Mouse (Mus musculus): ENCODE data around the gene Ddah1. TPM values are rescaled to one million over a fixed set of nuclear protein-coding genes. Genes with fewer than 3 reads are reported as not detected.

Gene Ddah1
- total and polyA plus RNA-seq, 3 experiments, result 4.5 to 5.9 (median 5.4) TPM

DNA sequence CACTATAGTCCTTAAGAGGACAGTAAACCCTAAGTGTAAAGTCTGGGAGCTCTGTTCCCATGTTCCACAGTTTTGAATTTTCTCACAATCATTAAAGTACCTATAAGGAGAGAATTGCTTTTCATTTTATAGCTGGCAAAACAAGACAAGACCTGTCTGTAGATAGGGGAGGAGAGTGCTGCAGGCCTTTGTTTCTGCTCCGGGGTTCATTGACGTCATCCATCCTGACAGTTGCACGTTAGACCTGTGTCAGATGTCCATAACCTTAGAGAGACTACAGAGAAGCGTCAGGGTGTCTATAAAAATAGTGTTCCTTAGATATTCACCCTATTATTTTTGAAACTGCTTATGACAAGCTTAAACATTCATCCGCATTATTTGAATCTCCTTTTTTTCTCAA is 167.0 kb downstream of the Ddah1 start:
- Histone ChIP-seq H3K79me2 (replicated peaks; ENCODE audit: control insufficient read depth, insufficient read depth, low read length) (peaks cover 5% of the 10 kb centered on the region), H3K36me3 (ENCODE audit: control insufficient read depth, insufficient read depth, low read length) (peaks cover 8% of the 10 kb centered on the region), H3K9ac (ENCODE audit: low read depth, low read length) (no peak overlapping the region), H3K4me3 (peak overlapping the region; percentile 85), H3K4me1 (ENCODE audit: control insufficient read depth, insufficient read depth, low read length) (peaks cover 12% of the 10 kb centered on the region), H3K27me3 (ENCODE audit: control insufficient read depth, insufficient read depth, low read length) (no peaks in the 10 kb centered on the region), H3K27ac (peak overlapping the region; percentile 96)
- intact Hi-C loops (cut with DNase I), result no loop called here
- no peak for DNase-seq
- TF ChIP-seq EP300 (IDR thresholded peaks at IDR 0.05; ENCODE audit: insufficient read depth, low read depth, low read length), result no peak
- TF ChIP-seq POLR2A (IDR thresholded peaks at IDR 0.05; ENCODE audit: insufficient read depth, low read depth, low read length), result no peak
- no peak for TF ChIP-seq CTCF (IDR thresholded peaks at IDR 0.05)
- WGBS, result 31% methylated on average over 5 of the region's 5 CpGs

DNA sequence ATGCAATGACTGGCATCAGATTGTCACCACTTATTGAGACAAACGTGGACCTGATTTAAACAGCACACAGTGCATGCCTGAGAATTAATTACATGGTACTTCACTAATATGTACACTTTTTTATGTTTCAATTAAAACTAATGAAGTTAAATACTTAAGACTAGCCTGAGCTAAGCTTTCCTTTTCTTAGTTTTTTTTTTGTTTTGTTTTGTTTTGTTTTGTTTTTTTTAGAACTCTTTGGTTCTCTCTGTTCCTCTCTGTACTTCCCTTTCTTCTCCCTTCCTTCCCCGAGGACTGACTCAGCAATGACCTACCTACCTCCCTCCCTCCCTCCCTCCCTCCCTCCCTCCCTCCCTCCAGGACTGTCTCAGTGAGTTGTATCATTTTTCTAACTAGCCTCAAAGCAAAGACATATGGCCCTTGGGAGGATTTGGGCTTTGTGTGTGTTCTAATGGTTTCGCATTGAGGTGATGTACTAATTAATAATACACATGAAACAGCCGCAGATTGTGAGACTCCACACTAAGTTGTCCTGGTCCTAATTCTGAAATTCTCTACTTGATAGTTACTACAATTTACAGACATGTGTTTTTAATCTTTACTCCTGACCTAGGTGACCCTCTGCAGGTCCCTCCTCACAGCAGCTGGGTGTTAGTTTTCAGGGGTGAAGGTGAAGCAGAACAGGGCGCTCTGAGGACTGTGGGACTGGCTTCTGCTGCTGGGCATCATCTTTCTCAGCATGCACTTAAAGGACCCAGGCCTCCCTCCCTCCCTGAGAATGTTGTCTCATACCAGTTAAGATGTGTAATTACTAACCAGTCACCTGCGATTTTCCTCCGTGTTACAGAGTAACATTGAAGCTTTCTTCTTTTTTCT is 171.3 kb downstream of the Ddah1 start:
- H3K36me3 ChIP-seq (ENCODE audit: control insufficient read depth, insufficient read depth, low read length), result peaks cover 8% of the 10 kb centered on the region

DNA sequence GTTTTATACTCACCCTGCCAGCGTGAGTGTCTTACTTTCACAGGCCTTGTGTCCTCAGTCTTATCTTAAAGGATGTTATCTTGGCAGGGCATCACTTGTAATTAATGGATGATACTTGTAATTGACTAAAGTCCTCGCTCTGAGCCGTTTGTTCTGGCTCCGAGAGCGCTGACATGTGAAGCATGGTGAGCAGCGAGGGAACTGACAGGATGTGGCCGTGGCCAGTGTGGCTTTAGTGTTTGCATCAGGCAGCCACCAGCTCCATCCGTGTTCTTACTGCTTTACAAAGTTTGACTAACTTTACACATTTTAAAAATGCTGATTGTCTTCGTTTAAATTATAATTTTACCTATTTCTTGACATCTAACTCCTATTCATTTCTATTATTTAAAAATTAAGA is 175.4 kb downstream of the Ddah1 start:
- Histone ChIP-seq H3K79me2 (replicated peaks; ENCODE audit: control insufficient read depth, insufficient read depth, low read length) (peaks cover 5% of the 10 kb centered on the region), H3K27me3 (ENCODE audit: control insufficient read depth, insufficient read depth, low read length) (no peaks in the 10 kb centered on the region), H3K36me3 (ENCODE audit: control insufficient read depth, insufficient read depth, low read length) (no peaks in the 10 kb centered on the region; the same call in 1 of the 2 replicates), H3K27ac (no peak overlapping the region), H3K4me3 (no peak overlapping the region), H3K4me1 (ENCODE audit: control insufficient read depth, insufficient read depth, low read length) (peaks cover under 1% of the 10 kb centered on the region; the same call in 1 of the 2 replicates), H3K9ac (ENCODE audit: low read depth, low read length) (no peak overlapping the region)
- TF ChIP-seq EP300 (IDR thresholded peaks at IDR 0.05; ENCODE audit: insufficient read depth, low read depth, low read length), result no peak
- no peak for TF ChIP-seq POLR2A (IDR thresholded peaks at IDR 0.05; ENCODE audit: insufficient read depth, low read depth, low read length)
- no peak for TF ChIP-seq CTCF (IDR thresholded peaks at IDR 0.05)
- WGBS, result 70% methylated on average over 9 of the region's 9 CpGs
- intact Hi-C loops (cut with DNase I), result no loop called here
- DNase-seq, result no peak

More for the DNA sequence above, 171.3 kb downstream of the Ddah1 start:
- TF ChIP-seq EP300 (IDR thresholded peaks at IDR 0.05; ENCODE audit: insufficient read depth, low read depth, low read length), result no peak
- no peak for TF ChIP-seq CTCF (IDR thresholded peaks at IDR 0.05)
- no peak for TF ChIP-seq POLR2A (IDR thresholded peaks at IDR 0.05; ENCODE audit: insufficient read depth, low read depth, low read length)
- H3K4me3 ChIP-seq, result no peak overlapping the region
- no peak for DNase-seq
- H3K27me3 ChIP-seq (ENCODE audit: control insufficient read depth, insufficient read depth, low read length), result no peaks in the 10 kb centered on the region
- peaks cover 3% of the 10 kb centered on the region for H3K79me2 ChIP-seq (replicated peaks; ENCODE audit: control insufficient read depth, insufficient read depth, low read length)
- no peak overlapping the region for H3K9ac ChIP-seq (ENCODE audit: low read depth, low read length)
- peaks cover 4% of the 10 kb centered on the region for H3K4me1 ChIP-seq (ENCODE audit: control insufficient read depth, insufficient read depth, low read length)
- intact Hi-C loops (cut with DNase I), result no loop called here
- 69% methylated on average over 7 of the region's 7 CpGs for WGBS
- no peak overlapping the region for H3K27ac ChIP-seq

DNA sequence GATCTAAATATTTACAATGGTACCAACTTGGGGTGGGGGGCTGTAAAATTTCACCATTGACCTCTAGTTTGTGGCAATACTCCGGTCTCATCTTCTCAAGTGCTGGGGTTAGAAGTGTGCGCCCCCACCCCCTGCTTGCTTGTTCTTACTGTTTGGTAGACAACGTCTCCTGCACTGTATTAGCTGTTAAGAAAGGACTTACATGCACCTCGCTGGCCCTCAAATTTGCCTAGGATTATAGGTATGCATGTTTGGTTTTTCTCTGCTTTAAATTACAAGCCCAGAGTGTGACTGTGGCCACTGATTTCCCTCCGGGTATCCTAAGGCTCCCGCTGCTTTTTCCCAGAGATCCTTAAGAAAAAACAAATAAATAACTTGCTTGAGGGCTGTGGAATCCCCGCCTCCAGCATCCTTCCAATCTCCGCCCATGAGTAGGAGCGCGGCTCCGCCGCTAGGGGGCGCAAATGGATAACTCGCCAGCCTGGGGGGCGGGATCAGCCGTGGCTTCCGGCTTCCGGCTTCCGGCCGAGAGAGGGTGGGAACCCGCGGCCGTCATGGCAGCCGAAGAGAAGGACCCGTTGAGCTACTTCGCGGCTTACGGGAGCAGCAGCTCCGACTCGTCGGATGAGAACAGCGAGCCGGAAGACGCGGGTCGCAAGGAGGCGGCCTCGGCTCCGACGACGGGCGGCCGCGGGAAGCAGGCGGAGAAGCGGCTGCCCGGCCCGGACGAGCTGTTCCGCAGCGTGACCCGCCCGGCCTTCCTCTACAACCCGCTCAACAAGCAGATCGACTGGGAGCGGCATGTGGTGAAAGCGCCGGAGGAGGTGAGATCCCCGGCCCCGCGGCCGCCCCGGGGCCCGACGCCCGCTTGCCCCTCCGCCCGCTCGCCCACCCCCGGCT is 179.3 kb downstream of the Ddah1 start, which contains the start of gene 2410004B18Rik:
TSS of gene 2410004B18Rik (plus strand) at position 510 of the 900 bp plus-strand sequence.
- 1% methylated on average over 70 of the region's 70 CpGs for WGBS
- DNase-seq, result peak; percentile 91 to 95
- Histone ChIP-seq H3K27me3 (ENCODE audit: control insufficient read depth, insufficient read depth, low read length) (no peaks in the 10 kb centered on the region), H3K36me3 (ENCODE audit: control insufficient read depth, insufficient read depth, low read length) (peaks cover 16% of the 10 kb centered on the region), H3K4me3 (peak within 1 kb of the TSS; percentile 88), H3K27ac (peak within 1 kb of the TSS; percentile 84), H3K9ac (ENCODE audit: low read depth, low read length) (peak within 1 kb of the TSS; percentile 98), H3K79me2 (replicated peaks; ENCODE audit: control insufficient read depth, insufficient read depth, low read length) (peaks cover 5% of the 10 kb centered on the region), H3K4me1 (ENCODE audit: control insufficient read depth, insufficient read depth, low read length) (peaks cover 8% of the 10 kb centered on the region)
- TF ChIP-seq POLR2A (IDR thresholded peaks at IDR 0.05; ENCODE audit: insufficient read depth, low read depth, low read length), result peak; percentile 87
- peak; percentile 66; the same call in 1 of the 2 replicates for TF ChIP-seq EP300 (IDR thresholded peaks at IDR 0.05; ENCODE audit: insufficient read depth, low read depth, low read length)
- no peak; the same call in 1 of the 2 replicates for TF ChIP-seq CTCF (IDR thresholded peaks at IDR 0.05)
- intact Hi-C loops (cut with DNase I), result no loop called here

DNA sequence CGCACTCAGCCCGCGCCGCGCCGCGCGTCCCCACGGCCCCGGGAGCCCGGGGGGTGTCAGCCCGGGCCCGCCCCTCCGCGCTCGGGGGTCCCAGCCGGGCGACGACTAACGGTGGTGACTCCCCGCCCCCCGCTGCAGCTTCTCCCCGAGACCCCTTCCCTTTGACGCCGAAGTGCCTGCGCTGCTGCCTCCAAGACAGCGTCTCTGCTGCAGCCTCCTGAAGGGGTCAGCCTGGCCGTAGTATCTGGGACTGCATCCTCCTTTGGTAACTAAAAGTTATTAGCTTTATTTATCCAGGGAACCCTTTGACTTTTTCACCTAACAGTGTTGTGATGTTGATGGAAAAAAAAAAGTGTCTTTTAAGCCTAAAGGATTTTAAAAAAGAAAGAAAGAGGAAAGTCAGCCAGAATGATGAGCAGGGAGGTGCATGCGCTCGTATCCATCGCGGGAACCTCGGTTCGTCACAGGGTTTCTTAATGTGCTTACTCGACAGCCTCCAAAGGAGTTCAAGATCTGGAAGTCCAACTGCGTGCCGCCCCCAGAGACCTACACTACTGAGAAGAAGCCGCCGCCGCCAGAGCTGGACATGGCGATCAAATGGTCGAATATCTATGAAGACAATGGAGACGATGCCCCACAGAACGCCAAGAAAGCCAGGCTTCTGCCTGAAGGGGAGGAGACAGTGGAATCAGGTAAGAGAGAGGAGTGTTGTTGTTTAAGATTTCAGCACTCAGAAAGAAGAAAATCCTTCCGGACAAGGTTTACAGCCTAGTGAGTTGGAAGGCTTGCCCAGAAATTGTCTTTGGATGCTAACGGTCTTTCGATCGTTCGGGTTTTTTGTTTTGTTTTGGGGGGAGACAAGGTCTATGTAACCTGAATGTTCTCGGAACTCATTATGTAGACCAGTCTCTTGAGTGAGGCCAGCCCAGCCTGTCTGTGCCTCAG is 180.2 kb downstream of the Ddah1 start:
- intact Hi-C loops (cut with DNase I), result no loop called here
- DNase-seq, result peak in 1 of 2 experiments; percentile 32
- Histone ChIP-seq H3K27ac (peak overlapping the region; percentile 84), H3K79me2 (replicated peaks; ENCODE audit: control insufficient read depth, insufficient read depth, low read length) (peaks cover 5% of the 10 kb centered on the region), H3K27me3 (ENCODE audit: control insufficient read depth, insufficient read depth, low read length) (no peaks in the 10 kb centered on the region), H3K9ac (ENCODE audit: low read depth, low read length) (peak overlapping the region; percentile 98), H3K4me1 (ENCODE audit: control insufficient read depth, insufficient read depth, low read length) (peaks cover 8% of the 10 kb centered on the region), H3K4me3 (peak overlapping the region; percentile 88), H3K36me3 (ENCODE audit: control insufficient read depth, insufficient read depth, low read length) (peaks cover 16% of the 10 kb centered on the region)
- 14% methylated on average over 49 of the region's 50 CpGs for WGBS
- TF ChIP-seq EP300 (IDR thresholded peaks at IDR 0.05; ENCODE audit: insufficient read depth, low read depth, low read length), result no peak
- no peak for TF ChIP-seq POLR2A (IDR thresholded peaks at IDR 0.05; ENCODE audit: insufficient read depth, low read depth, low read length)
- TF ChIP-seq CTCF (IDR thresholded peaks at IDR 0.05), result no peak
